Mouse (Mus musculus) MEL (cell line): ENCODE measurements around the gene Tmem170. TPM values are rescaled to one million over a fixed set of nuclear protein-coding genes. Genes with fewer than 3 reads are reported as not detected.
A peak's percentile ranks its signal among the peaks of the same experiment; 100 is the strongest.

Experiments
- DNase-seq: peaks from one replicate; pipeline ENCODE4 v3.0.0; 2011; ENCODE audit warnings: low read depth, low spot score
- H3K27ac ChIP-seq: 2 replicates; pipeline ENCODE4 v1.5.1; 2012; ENCODE audit warnings: low read depth, mild to moderate bottlenecking, control low read depth, low read length, moderate library complexity; ENCODE audit not compliant: control insufficient read depth
- H3K27me3 ChIP-seq, 2 experiments: fragments of 150-350 bp in 1 of 2; sonication (generic) in 1 of 2; 2 replicates each; pipeline ENCODE4 v1.6.1; 2012; ENCODE audit warnings: low read length in 2 of 2, mild to moderate bottlenecking in 2 of 2, improper control_type of control experiment in 1 of 2, moderate library complexity in 1 of 2; ENCODE audit not compliant: insufficient read depth in 2 of 2, control insufficient read depth in 1 of 2
- H3K36me3 ChIP-seq, 2 experiments: 2 replicates each; pipeline ENCODE4 v1.6.1; 2012 to 2014; ENCODE audit warnings: low read length in 2 of 2, improper control_type of control experiment in 1 of 2, inconsistent platforms in 1 of 2, mild to moderate bottlenecking in 1 of 2; ENCODE audit not compliant: insufficient read depth in 2 of 2, control insufficient read depth in 1 of 2
- H3K4me1 ChIP-seq, 2 experiments: fragments of 150-350 bp in 1 of 2; sonication (generic) in 1 of 2; 2 replicates each; pipeline ENCODE4 v1.6.1; 2012; ENCODE audit warnings: low read length in 2 of 2, improper control_type of control experiment in 1 of 2, mild to moderate bottlenecking in 1 of 2; ENCODE audit not compliant: insufficient read depth in 2 of 2, control insufficient read depth in 1 of 2
- H3K4me3 ChIP-seq, 2 experiments: fragments of 150-350 bp in 1 of 2; sonication (generic) in 1 of 2; 2 replicates each; pipeline ENCODE4 v1.5.1; 2012; ENCODE audit warnings: low read depth in 2 of 2, low read length in 2 of 2, mild to moderate bottlenecking in 2 of 2, moderate library complexity in 2 of 2, control low read depth in 1 of 2, improper control_type of control experiment in 1 of 2; ENCODE audit not compliant: control insufficient read depth in 1 of 2, insufficient read depth in 1 of 2
- H3K79me2 ChIP-seq: 2 replicates; pipeline ENCODE4 v1.6.1; 2012; ENCODE audit warnings: mild to moderate bottlenecking, low read length, moderate library complexity; ENCODE audit not compliant: control insufficient read depth, poor library complexity, insufficient read depth
- H3K9ac ChIP-seq: 2 replicates; pipeline ENCODE4 v1.6.1; 2012; ENCODE audit warnings: low read depth, mild to moderate bottlenecking, control low read depth, low read length, moderate library complexity; ENCODE audit not compliant: control insufficient read depth, poor library complexity, severe bottlenecking
- H3K9me3 ChIP-seq: fragments of 150-350 bp; sonication (generic); replicated peaks from 2 replicates; pipeline ENCODE4 v1.6.1; 2012; ENCODE audit warnings: mild to moderate bottlenecking, low read length, improper control_type of control experiment, moderate library complexity; ENCODE audit not compliant: insufficient read depth
- BHLHE40 ChIP-seq: IDR thresholded peaks from 2 replicates; pipeline ENCODE4 v1.6.1; 2012; ENCODE audit warnings: low read depth, mild to moderate bottlenecking, inconsistent platforms, low read length, improper control_type of control experiment, borderline replicate concordance
- CHD2 ChIP-seq: IDR thresholded peaks from 2 replicates; pipeline ENCODE4 v1.6.1; 2011; ENCODE audit warnings: low read length, improper control_type of control experiment
- CTCF ChIP-seq, 3 experiments: IDR thresholded peaks in 2 of 3; conservative IDR thresholded peaks in 1 of 3; 2 replicates each; pipeline ENCODE4 v1.5.1; 2011 to 2012; ENCODE audit warnings: low read length in 3 of 3, low read depth in 2 of 3, mild to moderate bottlenecking in 2 of 3, improper control_type of control experiment in 1 of 3, inconsistent platforms in 1 of 3, mixed read lengths in 1 of 3, moderate library complexity in 1 of 3; ENCODE audit not compliant: control insufficient read depth in 1 of 3, insufficient read depth in 1 of 3, poor library complexity in 1 of 3, severe bottlenecking in 1 of 3
- E2F4 ChIP-seq: IDR thresholded peaks from 2 replicates; pipeline ENCODE4 v1.6.1; 2011; ENCODE audit warnings: low read depth, low read length, improper control_type of control experiment, borderline replicate concordance
- EP300 ChIP-seq, 2 experiments: IDR thresholded peaks; 2 replicates each; pipeline ENCODE4 v1.6.1; 2011; ENCODE audit warnings: improper control_type of control experiment in 2 of 2, low read length in 2 of 2, low read depth in 1 of 2, mild to moderate bottlenecking in 1 of 2
- ETS1 ChIP-seq: IDR thresholded peaks from 2 replicates; pipeline ENCODE4 v1.6.1; 2012; ENCODE audit warnings: low read depth, mild to moderate bottlenecking, inconsistent platforms, low read length, improper control_type of control experiment, moderate library complexity
- GABPA ChIP-seq: IDR thresholded peaks from 2 replicates; pipeline ENCODE4 v1.6.1; 2012; ENCODE audit warnings: low read depth, mild to moderate bottlenecking, inconsistent platforms, low read length, improper control_type of control experiment, moderate library complexity
- GATA1 ChIP-seq: IDR thresholded peaks from 2 replicates; pipeline ENCODE4 v1.6.1; 2011; ENCODE audit warnings: low read depth, low read length, improper control_type of control experiment
- MAFK ChIP-seq: IDR thresholded peaks from 2 replicates; pipeline ENCODE4 v1.6.1; 2011; ENCODE audit warnings: low read depth, mild to moderate bottlenecking, low read length, improper control_type of control experiment, borderline replicate concordance
- MAX ChIP-seq: IDR thresholded peaks from 2 replicates; pipeline ENCODE4 v1.6.1; 2011; ENCODE audit warnings: low read length, improper control_type of control experiment
- MEF2A ChIP-seq: IDR thresholded peaks from 2 replicates; pipeline ENCODE4 v1.6.1; 2014; ENCODE audit warnings: low read depth, mild to moderate bottlenecking, inconsistent platforms, low read length, improper control_type of control experiment; ENCODE audit not compliant: poor library complexity, insufficient replicate concordance, severe bottlenecking; ENCODE audit errors: extremely low read depth
- MXI1 ChIP-seq: IDR thresholded peaks from 2 replicates; pipeline ENCODE4 v1.6.1; 2011; ENCODE audit warnings: mild to moderate bottlenecking, low read depth, low read length, improper control_type of control experiment
- MYB ChIP-seq: IDR thresholded peaks from 2 replicates; pipeline ENCODE4 v1.6.1; 2011; ENCODE audit warnings: mild to moderate bottlenecking, low read depth, low read length, improper control_type of control experiment
- NRF1 ChIP-seq: IDR thresholded peaks from 2 replicates; pipeline ENCODE4 v1.6.1; 2014; ENCODE audit warnings: low read depth, mild to moderate bottlenecking, inconsistent platforms, low read length, improper control_type of control experiment, moderate library complexity; ENCODE audit not compliant: poor library complexity, insufficient read depth, severe bottlenecking
- POLR2A ChIP-seq, 2 experiments: IDR thresholded peaks; 2 replicates each; pipeline ENCODE4 v1.6.1; 2011 to 2012; ENCODE audit warnings: low read length in 2 of 2, mild to moderate bottlenecking in 2 of 2, control low read depth in 1 of 2, improper control_type of control experiment in 1 of 2, low read depth in 1 of 2, moderate library complexity in 1 of 2; ENCODE audit not compliant: control insufficient read depth in 1 of 2, insufficient read depth in 1 of 2, poor library complexity in 1 of 2
- RCOR1 ChIP-seq: IDR thresholded peaks from 2 replicates; pipeline ENCODE4 v1.6.1; 2012; ENCODE audit warnings: low read depth, mild to moderate bottlenecking, inconsistent platforms, low read length, improper control_type of control experiment
- SMC3 ChIP-seq: IDR thresholded peaks from 2 replicates; pipeline ENCODE4 v1.6.1; 2011; ENCODE audit warnings: low read depth, low read length, improper control_type of control experiment
- TAL1 ChIP-seq: IDR thresholded peaks from 2 replicates; pipeline ENCODE4 v1.6.1; 2012; ENCODE audit warnings: mild to moderate bottlenecking, inconsistent platforms, low read length, moderate library complexity, mixed read lengths
- TCF12 ChIP-seq: IDR thresholded peaks from 2 replicates; pipeline ENCODE4 v1.6.1; 2014; ENCODE audit warnings: low read depth, mild to moderate bottlenecking, inconsistent platforms, low read length, improper control_type of control experiment, moderate library complexity
- UBTF ChIP-seq: IDR thresholded peaks from 2 replicates; pipeline ENCODE4 v1.6.1; 2012; ENCODE audit warnings: low read depth, mild to moderate bottlenecking, inconsistent platforms, low read length, improper control_type of control experiment, moderate library complexity, borderline replicate concordance; ENCODE audit not compliant: insufficient read depth
- USF1 ChIP-seq: IDR thresholded peaks from 2 replicates; pipeline ENCODE4 v1.6.1; 2014; ENCODE audit warnings: low read depth, mild to moderate bottlenecking, inconsistent platforms, low read length, improper control_type of control experiment, moderate library complexity
- USF2 ChIP-seq, 2 experiments: IDR thresholded peaks; 2 replicates each; pipeline ENCODE4 v1.6.1; 2011 to 2012; ENCODE audit warnings: improper control_type of control experiment in 2 of 2, low read length in 2 of 2, borderline replicate concordance in 1 of 2, inconsistent platforms in 1 of 2, low read depth in 1 of 2, mild to moderate bottlenecking in 1 of 2; ENCODE audit not compliant: insufficient read depth in 1 of 2
- ZKSCAN1 ChIP-seq: IDR thresholded peaks from 2 replicates; pipeline ENCODE4 v1.6.1; 2012; ENCODE audit warnings: low read depth, mild to moderate bottlenecking, inconsistent platforms, low read length, improper control_type of control experiment, moderate library complexity
- ZMIZ1 ChIP-seq: IDR thresholded peaks from 2 replicates; pipeline ENCODE4 v1.6.1; 2012; ENCODE audit warnings: low read depth, mild to moderate bottlenecking, inconsistent platforms, low read length, improper control_type of control experiment, moderate library complexity
- ZNF384 ChIP-seq: IDR thresholded peaks from 2 replicates; pipeline ENCODE4 v1.6.1; 2012; ENCODE audit warnings: low read depth, mild to moderate bottlenecking, inconsistent platforms, low read length, improper control_type of control experiment
- polyA plus RNA-seq, 2 experiments: library from polyadenylated mRNA; stranded (reverse) in 1 of 2; unstranded in 1 of 2; fragments of >175 nt in 1 of 2; fragments of >200 nt in 1 of 2; gene quantifications; 2 replicates each; pipeline versions ENCODE4 v1.2.1 to v1.2.4; 2012; ENCODE audit warnings: low replicate concordance in 2 of 2, low read depth in 1 of 2; ENCODE audit not compliant: insufficient read length in 2 of 2, insufficient read depth in 1 of 2, missing spikeins in 1 of 2
- total RNA-seq: library from RNA; depleted of rRNA; stranded (reverse); fragments of 300-350 nt; gene quantifications from 2 replicates; pipeline ENCODE4 v1.2.3, GENCODE M21; 2012

Gene Tmem170
- total and polyA plus RNA-seq, 3 experiments = 2.9 to 4.6 TPM; not detected in 1

DNA sequence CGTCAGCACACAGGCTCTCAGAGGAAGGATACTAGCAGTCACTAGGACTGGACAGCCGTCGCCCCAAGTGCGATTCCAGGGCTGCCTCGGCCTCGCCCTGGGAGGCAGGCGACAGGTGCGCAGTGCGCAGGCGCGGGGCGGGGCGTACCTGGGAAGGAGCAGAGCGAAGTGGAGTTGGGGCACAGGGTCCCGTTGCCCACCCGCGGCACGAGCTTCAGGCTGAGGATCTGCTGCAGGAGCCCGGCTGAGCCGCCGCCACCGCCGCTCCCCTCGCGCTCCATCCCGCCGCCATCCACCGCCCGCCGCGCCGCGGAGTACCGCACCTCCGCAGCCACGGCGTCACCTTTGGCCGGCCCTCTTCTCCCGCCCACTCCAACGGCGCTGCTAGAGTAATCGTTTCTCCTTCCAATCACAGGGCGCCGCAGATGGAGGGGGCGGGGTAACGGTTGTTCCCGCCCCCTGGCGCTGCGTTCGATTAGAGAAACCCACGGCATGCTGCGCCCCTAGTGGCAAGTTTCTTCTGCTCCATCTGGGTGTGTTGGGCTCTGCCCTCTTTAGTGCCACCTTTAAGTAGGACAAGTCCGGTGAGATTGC is at the start of gene Tmem170 (continued):
- TF ChIP-seq CHD2 (no peak), USF1 (0 out of 2 replicates have a peak, but pooled peaks have one; percentile 17), MXI1 (0 out of 2 replicates have a peak, but pooled peaks have one; percentile 17), ZMIZ1 (peak; percentile 63; the same call in 1 of the 2 replicates)

GRCm38 (mm10) chr8:111924976-111925375 is 48.4 kb upstream of the Tmem170 start:
- peak overlapping the region in 1 of 2 experiments; percentile 9; a peak in 1 of 4 replicates for H3K4me3 ChIP-seq
- no peaks in the 10 kb centered on the region for H3K79me2 ChIP-seq
- no peak overlapping the region for H3K27ac ChIP-seq
- peaks cover 0 to 21% of the 10 kb centered on the region in 2 experiments; a peak in 2 of 4 replicates for H3K36me3 ChIP-seq
- no peak overlapping the region for H3K9ac ChIP-seq
- no peaks in the 10 kb centered on the region for H3K27me3 ChIP-seq
- TF ChIP-seq RCOR1 = peak; percentile 46; the same call in 1 of the 2 replicates
- TF ChIP-seq ETS1 = peak; percentile 51
- TF ChIP-seq POLR2A (IDR thresholded peaks at IDR 0.05; ENCODE audit: control insufficient read depth in 1 of 2, insufficient read depth in 1 of 2, low read depth in 1 of 2, low read length in 2 of 2, poor library complexity in 1 of 2) = no peak
- peak; percentile 57 for TF ChIP-seq GATA1
- TF ChIP-seq MEF2A = no peak
- TF ChIP-seq MAFK = peak; percentile 95
- no peak for TF ChIP-seq MYB
- peak in 1 of 2 experiments; percentile 65; a peak in 1 of 4 replicates for TF ChIP-seq EP300 (IDR thresholded peaks at IDR 0.05; ENCODE audit: low read depth in 1 of 2, low read length in 2 of 2)
- TF ChIP-seq ZNF384 = peak; percentile 52
- peak; percentile 33; the same call in 1 of the 2 replicates for TF ChIP-seq TAL1
- peak; percentile 65 for DNase-seq
- H3K4me1 ChIP-seq = peaks cover 5 to 30% of the 10 kb centered on the region in 2 experiments; a peak in 3 of 4 replicates
- no peaks in the 10 kb centered on the region for H3K9me3 ChIP-seq

DNA sequence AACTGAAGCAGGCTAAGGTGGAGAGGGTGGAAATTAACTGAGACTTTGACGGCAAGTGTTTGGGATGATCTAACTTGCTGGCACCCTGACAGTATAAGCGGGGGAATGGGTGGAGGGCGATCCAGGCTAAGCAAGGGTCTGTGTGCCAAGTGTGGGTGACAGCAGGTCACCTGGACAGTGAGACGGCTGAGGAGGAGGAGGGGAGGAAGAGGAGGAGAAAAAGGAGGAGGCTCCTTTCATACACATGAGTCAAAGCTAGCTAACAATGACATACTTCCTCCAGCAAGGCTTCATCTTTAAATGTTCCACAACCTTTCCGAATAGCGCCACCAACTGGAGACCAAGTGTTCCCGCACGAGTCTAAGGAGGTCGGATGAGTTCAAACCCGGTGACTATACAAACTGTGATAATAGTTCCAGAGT is 46.8 kb upstream of the Tmem170 start:
- Histone ChIP-seq H3K9me3 (no peaks in the 10 kb centered on the region), H3K27ac (peak overlapping the region; percentile 31), H3K36me3 (peaks cover 0 to 15% of the 10 kb centered on the region in 2 experiments; a peak in 2 of 4 replicates), H3K27me3 (no peaks in the 10 kb centered on the region), H3K79me2 (no peaks in the 10 kb centered on the region), H3K9ac (peak overlapping the region; percentile 71), H3K4me3 (peak overlapping the region; percentile 63 to 81), H3K4me1 (peaks cover 5 to 25% of the 10 kb centered on the region in 2 experiments; a peak in 3 of 4 replicates)
- peak; percentile 94 for DNase-seq
- TF ChIP-seq BHLHE40 (no peak), GABPA (no peak), TCF12 (0 out of 2 replicates have a peak, but pooled peaks have one; percentile 32), MAX (peak; percentile 71), NRF1 (no peak), ZMIZ1 (no peak), ZKSCAN1 (no peak), MXI1 (peak; percentile 79), E2F4 (no peak), USF1 (no peak; the same call in 1 of the 2 replicates), SMC3 (peak; percentile 65), GATA1 (no peak), USF2 (IDR thresholded peaks at IDR 0.05; ENCODE audit: borderline replicate concordance in 1 of 2, insufficient read depth in 1 of 2, low read depth in 1 of 2, low read length in 2 of 2) (no peak), UBTF (no peak), CTCF (IDR thresholded peaks at IDR 0.05 in 2 of 3, conservative IDR thresholded peaks at IDR 0.05 in 1 of 3; ENCODE audit: control insufficient read depth in 1 of 3, insufficient read depth in 1 of 3, low read depth in 2 of 3, low read length in 3 of 3, poor library complexity in 1 of 3, severe bottlenecking in 1 of 3) (peak; percentile 77 to 96 (median 93)), POLR2A (IDR thresholded peaks at IDR 0.05; ENCODE audit: control insufficient read depth in 1 of 2, insufficient read depth in 1 of 2, low read depth in 1 of 2, low read length in 2 of 2, poor library complexity in 1 of 2) (peak in 1 of 2 experiments; percentile 64; a peak in 1 of 4 replicates), EP300 (IDR thresholded peaks at IDR 0.05; ENCODE audit: low read depth in 1 of 2, low read length in 2 of 2) (peak in 1 of 2 experiments; percentile 12; a peak in 1 of 4 replicates)
